Mouse (Mus musculus): ENCODE measurements around the gene Gpr137. TPM values are rescaled to one million over a fixed set of nuclear protein-coding genes. Genes with fewer than 3 reads are reported as not detected.
A peak's percentile ranks its signal among the peaks of the same experiment; 100 is the strongest.

Gene Gpr137
- polyA plus RNA-seq, 1 experiment = 127 TPM

DNA sequence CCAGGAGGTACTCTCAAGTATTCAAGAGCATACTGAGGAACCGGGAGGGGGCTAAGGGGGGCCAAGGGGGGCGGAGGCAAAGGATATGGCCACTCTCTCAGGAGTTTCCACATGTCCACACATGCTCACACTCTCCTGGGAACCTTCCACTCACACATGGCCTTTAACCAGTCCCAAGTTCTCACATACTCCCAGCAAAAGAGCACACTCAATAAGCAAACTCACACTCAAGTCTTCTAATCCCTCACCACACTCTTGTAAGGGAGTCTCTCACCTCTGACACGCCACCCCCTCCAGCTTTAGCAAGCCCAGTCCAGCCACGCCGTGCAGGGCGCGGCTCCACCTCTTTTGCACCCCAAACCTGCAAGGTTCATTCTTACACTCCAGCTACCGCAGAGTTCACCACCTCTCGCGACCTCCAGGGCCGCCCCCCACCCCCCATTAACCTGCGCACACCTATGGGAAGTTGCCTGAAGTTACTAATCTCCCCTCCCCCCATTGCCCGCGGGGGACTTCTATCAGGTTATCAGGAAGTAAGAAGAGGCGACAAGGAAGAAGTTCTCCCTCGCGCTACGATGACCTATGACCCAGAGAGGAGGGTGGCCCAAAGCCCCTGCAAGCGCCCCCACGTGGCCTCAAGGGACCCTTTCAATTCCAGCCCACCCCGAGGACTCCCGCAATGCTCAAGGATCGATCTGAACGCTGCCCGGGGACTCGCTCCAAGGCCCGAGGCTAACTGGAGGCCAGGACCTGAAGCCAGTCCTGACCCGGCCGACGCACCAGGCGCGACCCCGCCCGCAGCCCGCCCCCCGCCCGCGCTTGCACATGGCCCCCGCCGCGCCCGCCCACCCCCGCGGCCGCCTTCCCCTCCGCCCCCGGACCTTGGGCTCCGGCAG lies 21.3 kb downstream of the Gpr137 start:
- DNase-seq = peak in 1 of 2 experiments; percentile 67
- no peak for TF ChIP-seq CTCF (IDR thresholded peaks at IDR 0.05; ENCODE audit: borderline replicate concordance, insufficient read depth, low read depth, low read length)

DNA sequence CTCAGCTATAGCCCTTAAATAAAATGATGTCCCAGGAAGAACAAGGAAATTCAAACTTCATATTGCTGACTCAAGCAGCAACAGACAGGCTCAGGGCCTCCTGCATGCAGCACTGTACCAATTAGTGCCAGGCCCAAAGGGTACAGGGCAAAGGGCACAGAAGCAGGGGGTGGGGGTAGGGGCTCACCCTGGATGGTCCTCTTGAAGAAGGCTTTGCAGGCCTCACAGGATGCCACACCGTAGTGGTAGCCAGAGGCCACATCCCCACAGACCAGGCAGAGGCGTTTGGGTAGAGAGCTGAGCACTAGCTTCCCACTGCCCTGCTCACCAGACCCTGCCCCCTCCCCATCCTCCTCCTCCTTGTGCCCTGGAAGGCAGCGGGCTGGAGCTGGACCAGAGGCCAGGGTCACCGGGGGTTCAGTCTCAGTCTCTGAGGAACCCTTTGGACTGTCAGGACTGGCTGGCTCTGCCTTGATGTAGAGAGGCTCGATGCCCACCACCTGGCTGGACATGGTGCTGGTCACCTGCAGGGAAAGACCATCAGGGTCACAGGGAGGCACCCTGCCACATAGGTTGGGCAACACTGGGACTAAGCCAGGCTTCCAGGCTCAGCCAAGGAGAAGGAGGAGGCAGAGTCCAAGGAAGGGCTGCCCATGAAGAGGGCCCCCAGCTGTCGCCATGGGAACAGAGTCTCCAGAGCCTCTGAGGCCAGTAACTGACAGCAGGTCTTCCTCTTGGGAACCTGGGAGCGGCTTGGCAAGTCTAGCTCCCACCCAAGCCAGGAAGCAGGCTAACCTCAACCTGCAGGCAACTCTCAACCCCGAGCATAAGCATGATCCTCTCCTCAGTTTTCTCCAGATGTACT lies 22.2 kb downstream of the Gpr137 start:
- WGBS = 11% methylated on average over 8 of the region's 8 CpGs
- peak; percentile 58 to 69 for DNase-seq
- peaks cover 14% of the 10 kb centered on the region for H3K4me1 ChIP-seq (ENCODE audit: control insufficient read depth, insufficient read depth, low read length)
- H3K27me3 ChIP-seq (ENCODE audit: control insufficient read depth, insufficient read depth, low read length) = no peaks in the 10 kb centered on the region
- TF ChIP-seq POLR2A (IDR thresholded peaks at IDR 0.05; ENCODE audit: borderline replicate concordance, insufficient read depth, low read length) (no peak), CTCF (IDR thresholded peaks at IDR 0.05; ENCODE audit: borderline replicate concordance, insufficient read depth, low read depth, low read length) (no peak)
- peak overlapping the region; percentile 63 for H3K4me3 ChIP-seq (replicated peaks; ENCODE audit: insufficient read depth, low read depth, low read length)
- no peak overlapping the region for H3K27ac ChIP-seq (ENCODE audit: insufficient read depth, low read length)

More for the DNA sequence above, 21.3 kb downstream of the Gpr137 start:
- peak overlapping the region; percentile 63 for H3K4me3 ChIP-seq (replicated peaks; ENCODE audit: insufficient read depth, low read depth, low read length)
- no peaks in the 10 kb centered on the region for H3K27me3 ChIP-seq (ENCODE audit: control insufficient read depth, insufficient read depth, low read length)
- peaks cover 14% of the 10 kb centered on the region for H3K4me1 ChIP-seq (ENCODE audit: control insufficient read depth, insufficient read depth, low read length)
- WGBS = 2% methylated on average over 46 of the region's 48 CpGs
- no peak overlapping the region for H3K27ac ChIP-seq (ENCODE audit: insufficient read depth, low read length)

DNA sequence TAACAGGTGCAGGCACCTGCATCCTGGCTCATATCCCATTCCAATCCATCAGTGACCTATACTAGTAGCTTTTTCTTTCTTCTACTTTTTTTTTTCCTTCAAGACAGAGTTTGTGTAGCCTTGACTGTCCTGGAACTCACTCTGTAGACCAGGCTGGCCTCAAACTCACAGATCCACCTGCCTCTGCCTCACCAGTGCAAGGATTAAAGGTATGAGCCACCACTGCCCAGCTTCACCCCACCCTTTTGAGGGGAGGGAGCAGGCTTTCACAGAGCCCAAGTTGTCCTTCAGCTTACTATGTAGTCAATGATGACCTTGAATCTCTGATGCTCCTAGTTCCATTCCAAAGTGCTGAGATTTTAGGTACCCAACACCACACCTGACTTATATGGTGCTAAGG lies 22.8 kb downstream of the Gpr137 start:
- no peak overlapping the region for H3K27ac ChIP-seq (ENCODE audit: insufficient read depth, low read length)
- H3K4me3 ChIP-seq (replicated peaks; ENCODE audit: insufficient read depth, low read depth, low read length) = no peak overlapping the region
- H3K4me1 ChIP-seq (ENCODE audit: control insufficient read depth, insufficient read depth, low read length) = peaks cover 14% of the 10 kb centered on the region
- no peak for TF ChIP-seq POLR2A (IDR thresholded peaks at IDR 0.05; ENCODE audit: borderline replicate concordance, insufficient read depth, low read length)
- DNase-seq = no peak
- H3K27me3 ChIP-seq (ENCODE audit: control insufficient read depth, insufficient read depth, low read length) = no peaks in the 10 kb centered on the region

DNA sequence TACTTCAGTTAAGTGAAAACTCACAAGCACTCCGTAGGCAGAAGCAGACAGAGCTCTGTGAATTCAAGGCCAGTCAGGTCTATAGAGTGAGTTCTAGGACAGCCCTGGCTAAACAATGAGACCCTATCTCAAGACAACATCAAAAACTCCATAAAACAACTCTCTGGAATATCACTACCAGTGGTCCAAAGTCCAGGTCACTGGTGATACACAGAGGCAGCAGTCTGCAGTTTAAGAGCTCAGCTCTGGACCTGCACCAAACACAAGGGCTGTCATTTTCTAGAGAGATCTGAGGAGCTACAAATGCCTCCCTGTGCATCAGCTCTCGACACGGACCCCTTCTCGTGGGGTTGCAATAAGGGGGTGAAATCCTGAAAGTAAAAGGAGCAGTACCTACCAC lies 24.0 kb downstream of the Gpr137 start:
- no peak overlapping the region for H3K27ac ChIP-seq (ENCODE audit: insufficient read depth, low read length)
- TF ChIP-seq POLR2A (IDR thresholded peaks at IDR 0.05; ENCODE audit: borderline replicate concordance, insufficient read depth, low read length) (no peak), CTCF (IDR thresholded peaks at IDR 0.05; ENCODE audit: borderline replicate concordance, insufficient read depth, low read depth, low read length) (no peak)
- no peaks in the 10 kb centered on the region for H3K27me3 ChIP-seq (ENCODE audit: control insufficient read depth, insufficient read depth, low read length)
- H3K4me1 ChIP-seq (ENCODE audit: control insufficient read depth, insufficient read depth, low read length) = peaks cover 14% of the 10 kb centered on the region
- no peak overlapping the region for H3K4me3 ChIP-seq (replicated peaks; ENCODE audit: insufficient read depth, low read depth, low read length)
- WGBS = 89% methylated on average over 4 of the region's 4 CpGs
- no peak for DNase-seq

DNA sequence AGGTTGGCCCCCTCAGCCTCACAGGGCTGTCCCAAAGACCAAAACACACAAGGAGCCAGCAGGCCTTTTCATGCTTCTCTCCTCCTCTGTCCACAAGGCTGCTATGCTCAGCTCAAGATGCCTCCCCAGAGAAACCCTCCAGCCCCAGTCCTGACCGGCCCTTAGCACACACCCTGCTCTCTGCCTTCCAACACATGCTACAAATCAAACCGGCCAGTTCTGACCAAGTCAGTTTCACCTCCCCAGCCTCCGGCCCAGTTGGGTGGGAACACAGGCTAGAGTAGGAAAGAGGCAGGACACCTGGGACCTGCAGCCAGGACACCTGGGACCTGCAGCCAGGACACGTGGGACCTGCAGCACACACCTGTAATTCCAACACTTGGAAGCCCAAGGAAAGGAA lies 25.8 kb downstream of the Gpr137 start:
- no peak overlapping the region for H3K27ac ChIP-seq (ENCODE audit: insufficient read depth, low read length)
- WGBS = 79% methylated on average over 4 of the region's 4 CpGs

DNA sequence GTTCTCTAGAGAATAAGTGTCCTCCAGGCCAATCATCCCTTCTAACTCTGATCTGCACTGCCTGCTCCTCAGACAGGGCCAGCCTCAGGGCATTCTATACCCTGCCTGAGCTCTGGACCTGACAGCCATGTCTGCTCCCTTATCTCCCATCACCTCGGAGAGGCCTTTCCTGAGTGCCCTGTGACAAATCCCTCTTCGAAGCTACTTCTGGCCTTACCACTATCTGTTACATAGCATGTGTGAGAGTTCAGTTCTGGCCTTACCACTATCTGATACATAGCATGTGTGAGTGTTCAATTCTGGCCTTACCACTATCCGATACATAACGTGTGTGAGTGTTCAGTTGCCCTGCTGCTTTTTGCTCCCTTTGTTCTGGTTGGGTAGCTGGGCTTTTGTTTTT lies 27.0 kb downstream of the Gpr137 start:
- DNase-seq = peak in 1 of 2 experiments; percentile 8
- Histone ChIP-seq H3K4me3 (replicated peaks; ENCODE audit: insufficient read depth, low read depth, low read length) (no peak overlapping the region), H3K27ac (ENCODE audit: insufficient read depth, low read length) (no peak overlapping the region), H3K4me1 (ENCODE audit: control insufficient read depth, insufficient read depth, low read length) (peaks cover 9% of the 10 kb centered on the region), H3K27me3 (ENCODE audit: control insufficient read depth, insufficient read depth, low read length) (no peaks in the 10 kb centered on the region)
- WGBS = 91% methylated on average over 4 of the region's 4 CpGs
- TF ChIP-seq CTCF (IDR thresholded peaks at IDR 0.05; ENCODE audit: borderline replicate concordance, insufficient read depth, low read depth, low read length) (no peak), POLR2A (IDR thresholded peaks at IDR 0.05; ENCODE audit: borderline replicate concordance, insufficient read depth, low read length) (no peak)

More for the DNA sequence above, 25.8 kb downstream of the Gpr137 start:
- Histone ChIP-seq H3K4me1 (ENCODE audit: control insufficient read depth, insufficient read depth, low read length) (peaks cover 10% of the 10 kb centered on the region), H3K27me3 (ENCODE audit: control insufficient read depth, insufficient read depth, low read length) (no peaks in the 10 kb centered on the region), H3K4me3 (replicated peaks; ENCODE audit: insufficient read depth, low read depth, low read length) (no peak overlapping the region)
- TF ChIP-seq POLR2A (IDR thresholded peaks at IDR 0.05; ENCODE audit: borderline replicate concordance, insufficient read depth, low read length) (no peak), CTCF (IDR thresholded peaks at IDR 0.05; ENCODE audit: borderline replicate concordance, insufficient read depth, low read depth, low read length) (no peak)
- DNase-seq = no peak

DNA sequence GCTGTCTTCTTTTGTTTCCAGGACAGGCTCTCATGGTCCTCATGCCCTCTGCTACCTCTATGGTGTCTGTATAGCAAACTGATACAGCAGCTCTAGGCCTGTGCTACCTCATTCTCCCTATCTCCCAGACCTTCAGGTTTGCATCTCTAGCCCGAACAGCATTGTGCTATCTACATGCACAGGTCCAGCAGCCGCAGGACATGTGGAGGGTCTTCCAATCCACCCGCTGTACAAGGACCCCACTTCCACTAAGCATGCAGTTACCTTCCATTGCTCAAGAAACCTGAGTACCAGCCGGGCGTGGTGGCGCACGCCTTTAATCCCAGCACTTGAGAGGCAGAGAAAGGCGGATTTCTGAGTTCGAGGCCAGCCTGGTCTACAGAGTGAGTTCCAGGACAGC lies 27.7 kb downstream of the Gpr137 start:
- Histone ChIP-seq H3K27me3 (ENCODE audit: control insufficient read depth, insufficient read depth, low read length) (no peaks in the 10 kb centered on the region), H3K4me1 (ENCODE audit: control insufficient read depth, insufficient read depth, low read length) (peaks cover 2% of the 10 kb centered on the region), H3K27ac (ENCODE audit: insufficient read depth, low read length) (no peak overlapping the region), H3K4me3 (replicated peaks; ENCODE audit: insufficient read depth, low read depth, low read length) (no peak overlapping the region)
- TF ChIP-seq CTCF (IDR thresholded peaks at IDR 0.05; ENCODE audit: borderline replicate concordance, insufficient read depth, low read depth, low read length) (no peak), POLR2A (IDR thresholded peaks at IDR 0.05; ENCODE audit: borderline replicate concordance, insufficient read depth, low read length) (no peak)
- DNase-seq = peak in 1 of 2 experiments; percentile 14
- WGBS = 95% methylated on average over 9 of the region's 9 CpGs

Measured in cerebellum, adult 2 months (tissue).